Mouse (Mus musculus): ENCODE results near the gene Pla2g5. TPM values are rescaled to one million over a fixed set of nuclear protein-coding genes. Genes with fewer than 3 reads are reported as not detected.

Gene Pla2g5
- polyA plus RNA-seq, 1 experiment: 43.7 TPM

DNA sequence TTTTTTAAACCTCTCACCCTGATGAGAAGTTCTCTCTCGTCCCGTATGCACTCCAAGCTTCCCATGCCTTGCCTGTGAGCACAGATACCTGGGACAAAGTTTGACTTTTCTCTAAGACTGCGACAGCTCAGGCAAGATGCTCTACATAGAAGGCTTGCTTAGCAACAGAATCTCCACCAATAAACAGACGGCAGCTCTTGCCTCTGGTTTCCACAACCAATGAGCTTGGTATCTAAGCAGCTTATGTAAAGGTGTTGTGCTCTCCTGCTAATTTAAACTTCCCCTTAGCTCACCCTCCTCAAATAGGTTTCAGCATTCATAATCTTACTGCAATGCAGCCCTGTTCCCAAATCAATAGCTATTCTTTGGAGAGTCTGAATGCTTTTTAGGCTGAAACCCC, 61.7 kb downstream of the Pla2g5 start:
- no peak for TF ChIP-seq CTCF (IDR thresholded peaks at IDR 0.05; ENCODE audit: extremely low read depth, insufficient read depth, insufficient read length, insufficient replicate concordance)
- no peak for TF ChIP-seq POLR2A (IDR thresholded peaks at IDR 0.05; ENCODE audit: low read depth, low read length)
- 87% methylated on average over 4 of the region's 4 CpGs for WGBS
- no peak for DNase-seq (ENCODE audit: low read depth in 1 of 2, low spot score in 2 of 2)
- H3K4me1 ChIP-seq (ENCODE audit: control insufficient read depth, insufficient read depth, insufficient read length): no peaks in the 10 kb centered on the region
- H3K27me3 ChIP-seq (ENCODE audit: control insufficient read depth, insufficient read depth, low read length): no peaks in the 10 kb centered on the region
- H3K4me3 ChIP-seq (ENCODE audit: extremely low read depth, insufficient read depth, insufficient read length): no peak overlapping the region
- H3K27ac ChIP-seq (ENCODE audit: insufficient read depth, low read length): no peak overlapping the region
- H3K36me3 ChIP-seq (ENCODE audit: control insufficient read depth, insufficient read depth, low read length): no peaks in the 10 kb centered on the region

DNA sequence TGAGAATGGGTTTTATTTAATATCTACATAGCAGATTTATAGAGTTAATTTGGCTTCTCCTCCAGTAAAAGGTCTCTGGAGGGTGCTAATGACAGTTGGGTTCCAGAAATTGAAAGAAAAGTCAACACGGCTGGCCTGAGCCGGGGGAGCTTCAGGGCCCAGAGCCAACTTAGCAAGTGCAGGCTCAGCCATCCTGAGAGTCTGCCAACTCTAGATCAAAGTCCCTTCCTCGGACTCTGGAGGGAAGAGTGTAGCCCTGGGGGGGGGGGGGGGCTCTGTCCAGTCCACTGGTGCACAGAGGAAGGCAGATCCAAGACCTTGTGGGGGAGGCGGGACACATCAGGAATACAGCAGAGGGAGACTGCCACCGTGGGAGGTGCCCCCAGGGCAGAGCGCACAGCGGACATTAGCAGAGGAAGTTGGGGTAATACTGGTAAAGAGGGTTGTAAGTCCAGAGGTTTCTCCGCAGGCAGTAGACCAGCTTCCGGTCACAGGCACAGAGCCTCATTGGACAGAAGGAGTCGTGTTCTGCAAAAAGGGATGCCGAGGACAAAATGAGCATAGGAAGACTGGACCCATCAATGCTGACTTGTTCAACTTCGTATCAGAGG, 63.0 kb downstream of the Pla2g5 start:
- Histone ChIP-seq H3K27ac (ENCODE audit: insufficient read depth, low read length) (no peak overlapping the region), H3K27me3 (ENCODE audit: control insufficient read depth, insufficient read depth, low read length) (no peaks in the 10 kb centered on the region)
- DNase-seq (ENCODE audit: low read depth in 1 of 2, low spot score in 2 of 2): no peak

GRCm38 (mm10) chr4:138797217-138797570, 66.1 kb downstream of the Pla2g5 start:
- TF ChIP-seq CTCF (IDR thresholded peaks at IDR 0.05; ENCODE audit: extremely low read depth, insufficient read depth, insufficient read length, insufficient replicate concordance) (no peak), POLR2A (IDR thresholded peaks at IDR 0.05; ENCODE audit: low read depth, low read length) (no peak)
- no peak overlapping the region for H3K4me3 ChIP-seq (ENCODE audit: extremely low read depth, insufficient read depth, insufficient read length)
- H3K27me3 ChIP-seq (ENCODE audit: control insufficient read depth, insufficient read depth, low read length): no peaks in the 10 kb centered on the region
- no peaks in the 10 kb centered on the region for H3K36me3 ChIP-seq (ENCODE audit: control insufficient read depth, insufficient read depth, low read length)
- H3K27ac ChIP-seq (ENCODE audit: insufficient read depth, low read length): no peak overlapping the region
- 57% methylated on average over 4 of the region's 4 CpGs for WGBS
- H3K4me1 ChIP-seq (ENCODE audit: control insufficient read depth, insufficient read depth, insufficient read length): no peaks in the 10 kb centered on the region
- DNase-seq (ENCODE audit: low read depth in 1 of 2, low spot score in 2 of 2): no peak

More for the DNA sequence above, 63.0 kb downstream of the Pla2g5 start:
- Histone ChIP-seq H3K4me3 (ENCODE audit: extremely low read depth, insufficient read depth, insufficient read length) (no peak overlapping the region), H3K36me3 (ENCODE audit: control insufficient read depth, insufficient read depth, low read length) (no peaks in the 10 kb centered on the region), H3K4me1 (ENCODE audit: control insufficient read depth, insufficient read depth, insufficient read length) (no peaks in the 10 kb centered on the region)
- 67% methylated on average over 12 of the region's 12 CpGs for WGBS
- TF ChIP-seq CTCF (IDR thresholded peaks at IDR 0.05; ENCODE audit: extremely low read depth, insufficient read depth, insufficient read length, insufficient replicate concordance) (no peak), POLR2A (IDR thresholded peaks at IDR 0.05; ENCODE audit: low read depth, low read length) (no peak)

- DNase-seq (ENCODE audit: low read depth in 1 of 2, low spot score in 2 of 2): no peak
- Histone ChIP-seq H3K36me3 (ENCODE audit: control insufficient read depth, insufficient read depth, low read length) (no peaks in the 10 kb centered on the region), H3K27me3 (ENCODE audit: control insufficient read depth, insufficient read depth, low read length) (no peaks in the 10 kb centered on the region), H3K4me1 (ENCODE audit: control insufficient read depth, insufficient read depth, insufficient read length) (no peaks in the 10 kb centered on the region), H3K27ac (ENCODE audit: insufficient read depth, low read length) (no peak overlapping the region), H3K4me3 (ENCODE audit: extremely low read depth, insufficient read depth, insufficient read length) (no peak overlapping the region)
- TF ChIP-seq CTCF (IDR thresholded peaks at IDR 0.05; ENCODE audit: extremely low read depth, insufficient read depth, insufficient read length, insufficient replicate concordance) (no peak), POLR2A (IDR thresholded peaks at IDR 0.05; ENCODE audit: low read depth, low read length) (no peak)
- WGBS: 27% methylated on average over 6 of the region's 6 CpGs
Measured at GRCm38 (mm10) chr4:138796513-138797216, 66.6 kb downstream of the Pla2g5 start.

DNA sequence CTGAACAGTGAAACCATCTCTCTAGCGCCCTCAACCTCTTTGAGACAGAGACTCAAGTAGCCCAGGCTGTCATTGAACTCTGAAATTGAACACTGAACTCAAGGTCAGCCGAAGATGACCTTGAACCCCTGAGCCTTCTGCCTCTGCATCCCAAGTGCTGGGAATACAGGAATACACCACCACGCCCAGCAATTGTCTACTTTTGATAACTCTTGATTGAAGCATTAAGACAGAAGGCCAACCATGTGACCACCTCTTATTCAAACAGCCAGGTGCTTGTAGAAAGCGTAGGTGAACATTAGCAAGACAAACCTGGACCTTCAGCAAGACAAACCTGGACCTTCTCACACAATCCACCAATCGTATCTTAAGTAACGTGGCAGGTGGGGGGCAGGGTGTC, 68.9 kb downstream of the Pla2g5 start:
- H3K27ac ChIP-seq (ENCODE audit: insufficient read depth, low read length): no peak overlapping the region
- H3K4me1 ChIP-seq (ENCODE audit: control insufficient read depth, insufficient read depth, insufficient read length): no peaks in the 10 kb centered on the region
- no peaks in the 10 kb centered on the region for H3K36me3 ChIP-seq (ENCODE audit: control insufficient read depth, insufficient read depth, low read length)
- 86% methylated on average over 6 of the region's 6 CpGs for WGBS
- TF ChIP-seq POLR2A (IDR thresholded peaks at IDR 0.05; ENCODE audit: low read depth, low read length): no peak
- TF ChIP-seq CTCF (IDR thresholded peaks at IDR 0.05; ENCODE audit: extremely low read depth, insufficient read depth, insufficient read length, insufficient replicate concordance): no peak
- no peak for DNase-seq (ENCODE audit: low read depth in 1 of 2, low spot score in 2 of 2)
- H3K27me3 ChIP-seq (ENCODE audit: control insufficient read depth, insufficient read depth, low read length): no peaks in the 10 kb centered on the region
- no peak overlapping the region for H3K4me3 ChIP-seq (ENCODE audit: extremely low read depth, insufficient read depth, insufficient read length)

- no peaks in the 10 kb centered on the region for H3K36me3 ChIP-seq (ENCODE audit: control insufficient read depth, insufficient read depth, low read length)
- 55% methylated on average over 2 of the region's 2 CpGs for WGBS
- no peak for DNase-seq (ENCODE audit: low read depth in 1 of 2, low spot score in 2 of 2)
- H3K27me3 ChIP-seq (ENCODE audit: control insufficient read depth, insufficient read depth, low read length): no peaks in the 10 kb centered on the region
- no peak overlapping the region for H3K4me3 ChIP-seq (ENCODE audit: extremely low read depth, insufficient read depth, insufficient read length)
- H3K4me1 ChIP-seq (ENCODE audit: control insufficient read depth, insufficient read depth, insufficient read length): no peaks in the 10 kb centered on the region
- TF ChIP-seq CTCF (IDR thresholded peaks at IDR 0.05; ENCODE audit: extremely low read depth, insufficient read depth, insufficient read length, insufficient replicate concordance): no peak
- no peak for TF ChIP-seq POLR2A (IDR thresholded peaks at IDR 0.05; ENCODE audit: low read depth, low read length)
- H3K27ac ChIP-seq (ENCODE audit: insufficient read depth, low read length): no peak overlapping the region
Measured at GRCm38 (mm10) chr4:138793276-138793675, 70.0 kb downstream of the Pla2g5 start.

- 46% methylated on average over 9 of the region's 9 CpGs for WGBS
- no peak for DNase-seq (ENCODE audit: low read depth in 1 of 2, low spot score in 2 of 2)
Measured at GRCm38 (mm10) chr4:138792599-138792998, 70.7 kb downstream of the Pla2g5 start.

More at GRCm38 (mm10) chr4:138792599-138792998, 70.7 kb downstream of the Pla2g5 start:
- Histone ChIP-seq H3K27me3 (ENCODE audit: control insufficient read depth, insufficient read depth, low read length) (no peaks in the 10 kb centered on the region), H3K4me1 (ENCODE audit: control insufficient read depth, insufficient read depth, insufficient read length) (no peaks in the 10 kb centered on the region), H3K4me3 (ENCODE audit: extremely low read depth, insufficient read depth, insufficient read length) (no peak overlapping the region), H3K36me3 (ENCODE audit: control insufficient read depth, insufficient read depth, low read length) (no peaks in the 10 kb centered on the region), H3K27ac (ENCODE audit: insufficient read depth, low read length) (no peak overlapping the region)
- TF ChIP-seq POLR2A (IDR thresholded peaks at IDR 0.05; ENCODE audit: low read depth, low read length) (no peak), CTCF (IDR thresholded peaks at IDR 0.05; ENCODE audit: extremely low read depth, insufficient read depth, insufficient read length, insufficient replicate concordance) (no peak)
